Mouse (Mus musculus): ENCODE results near the gene Fgr. TPM values are rescaled to one million over a fixed set of nuclear protein-coding genes. Genes with fewer than 3 reads are reported as not detected.

The Fgr gene
- total and polyA plus RNA-seq, 3 experiments = 0.04 to 0.24 (median 0.13) TPM

- Histone ChIP-seq H3K4me3 (replicated peaks in 1 of 3; ENCODE audit: low read depth in 2 of 3, low read length in 2 of 3, poor library complexity in 1 of 3) (no peak overlapping the region), H3K36me3 (replicated peaks in 1 of 2; ENCODE audit: control insufficient read depth in 1 of 2, insufficient read depth in 1 of 2, low read length in 1 of 2) (no peaks in the 10 kb centered on the region), H3K4me1 (ENCODE audit: control insufficient read depth in 1 of 2, insufficient read depth in 2 of 2) (peaks cover 16 to 51% of the 10 kb centered on the region in 2 experiments), H3K9ac (ENCODE audit: insufficient read depth, low read depth) (no peak overlapping the region), H3K4me2 (ENCODE audit: insufficient read depth, low read depth, poor library complexity, severe bottlenecking) (no peak overlapping the region), H3K79me2 (replicated peaks; ENCODE audit: control insufficient read depth, extremely low read depth, insufficient read depth, poor library complexity, severe bottlenecking) (no peaks in the 10 kb centered on the region), H3K27ac (ENCODE audit: insufficient read depth, low read depth) (no peak overlapping the region), H3K9me3 (replicated peaks; ENCODE audit: low read length) (no peaks in the 10 kb centered on the region), H3K27me3 (replicated peaks) (no peaks in the 10 kb centered on the region)
- no peak for DNase-seq (ENCODE audit: extremely low read depth)
- in situ Hi-C loops (cut with MboI; ENCODE audit: low pct_ligation_motif_present, low pct_unique_long_range_greater_than_20kb, low sequenced_read_pairs) (no loop called here), dilution Hi-C loops (cut with MboI; ENCODE audit: extremely low pct_ligation_motif_present, extremely low pct_unique_long_range_greater_than_20kb, low sequenced_read_pairs) (no loop called here)
- TF ChIP-seq GABPA (IDR thresholded peaks at IDR 0.05; ENCODE audit: insufficient replicate concordance, low read depth, low read length) = no peak
- no peak for TF ChIP-seq TCF12 (IDR thresholded peaks at IDR 0.05; ENCODE audit: low read depth, low read length)
These were observed 9.8 kb upstream of the Fgr start for GRCm38 (mm10) chr4:132964064-132964463.

GRCm38 (mm10) chr4:132964473-132964872 is 9.4 kb upstream of the Fgr start:
- no peak for TF ChIP-seq CTCF (conservative IDR thresholded peaks at IDR 0.05 in 1 of 2, IDR thresholded peaks at IDR 0.05 in 1 of 2; ENCODE audit: low read depth in 2 of 2, low read length in 2 of 2)
- TF ChIP-seq MYC (IDR thresholded peaks at IDR 0.05; ENCODE audit: low read depth, low read length) = no peak
- TF ChIP-seq SMC3 (IDR thresholded peaks at IDR 0.05; ENCODE audit: low read depth, low read length) = no peak
- no peak for TF ChIP-seq NELFE (IDR thresholded peaks at IDR 0.05; ENCODE audit: low read depth, low read length)
- Histone ChIP-seq H3K36me3 (replicated peaks in 1 of 2; ENCODE audit: control insufficient read depth in 1 of 2, insufficient read depth in 1 of 2, low read length in 1 of 2) (no peaks in the 10 kb centered on the region), H3K9me3 (replicated peaks; ENCODE audit: low read length) (no peaks in the 10 kb centered on the region), H3K4me1 (ENCODE audit: control insufficient read depth in 1 of 2, insufficient read depth in 2 of 2) (peaks cover 12 to 47% of the 10 kb centered on the region in 2 experiments), H3K9ac (ENCODE audit: insufficient read depth, low read depth) (no peak overlapping the region), H3K27ac (ENCODE audit: insufficient read depth, low read depth) (no peak overlapping the region), H3K4me2 (ENCODE audit: insufficient read depth, low read depth, poor library complexity, severe bottlenecking) (no peak overlapping the region), H3K27me3 (replicated peaks) (no peaks in the 10 kb centered on the region), H3K4me3 (replicated peaks in 1 of 3; ENCODE audit: low read depth in 2 of 3, low read length in 2 of 3, poor library complexity in 1 of 3) (no peak overlapping the region), H3K79me2 (replicated peaks; ENCODE audit: control insufficient read depth, extremely low read depth, insufficient read depth, poor library complexity, severe bottlenecking) (no peaks in the 10 kb centered on the region)
- dilution Hi-C loops (cut with MboI; ENCODE audit: extremely low pct_ligation_motif_present, extremely low pct_unique_long_range_greater_than_20kb, low sequenced_read_pairs) (no loop called here), in situ Hi-C loops (cut with MboI; ENCODE audit: low pct_ligation_motif_present, low pct_unique_long_range_greater_than_20kb, low sequenced_read_pairs) (no loop called here)
- no peak for DNase-seq (ENCODE audit: extremely low read depth)

GRCm38 (mm10) chr4:132968105-132968938 is 5.6 kb upstream of the Fgr start:
- TF ChIP-seq RCOR1 (conservative IDR thresholded peaks at IDR 0.05; ENCODE audit: low read depth, low read length) = no peak
- no peak for TF ChIP-seq ZNF384 (IDR thresholded peaks at IDR 0.05; ENCODE audit: low read depth, low read length)
- no peak for TF ChIP-seq HCFC1 (IDR thresholded peaks at IDR 0.05; ENCODE audit: low read depth, low read length)
- no peak for TF ChIP-seq NRF1 (IDR thresholded peaks at IDR 0.05; ENCODE audit: low read depth, low read length)
- TF ChIP-seq SMC3 (IDR thresholded peaks at IDR 0.05; ENCODE audit: low read depth, low read length) = no peak
- TF ChIP-seq IRF4 (IDR thresholded peaks at IDR 0.05; ENCODE audit: low read depth, low read length) = no peak
- TF ChIP-seq POLR2A (IDR thresholded peaks at IDR 0.05; ENCODE audit: low read depth, low read length) = no peak
- no peak for TF ChIP-seq KAT2A (IDR thresholded peaks at IDR 0.05; ENCODE audit: insufficient replicate concordance, low read length)
- TF ChIP-seq PAX5 (IDR thresholded peaks at IDR 0.05; ENCODE audit: low read length) = no peak
- no peak for TF ChIP-seq MAZ (IDR thresholded peaks at IDR 0.05; ENCODE audit: low read depth, low read length)
- TF ChIP-seq TBP (conservative IDR thresholded peaks at IDR 0.05; ENCODE audit: low read depth, low read length) = no peak
- TF ChIP-seq ELF1 (IDR thresholded peaks at IDR 0.05; ENCODE audit: low read depth, low read length) = no peak
- no peak for DNase-seq (ENCODE audit: extremely low read depth)

More at GRCm38 (mm10) chr4:132968105-132968938, 5.6 kb upstream of the Fgr start:
- dilution Hi-C loops (cut with MboI; ENCODE audit: extremely low pct_ligation_motif_present, extremely low pct_unique_long_range_greater_than_20kb, low sequenced_read_pairs) (no loop called here), in situ Hi-C loops (cut with MboI; ENCODE audit: low pct_ligation_motif_present, low pct_unique_long_range_greater_than_20kb, low sequenced_read_pairs) (no loop called here)
- Histone ChIP-seq H3K4me1 (ENCODE audit: control insufficient read depth in 1 of 2, insufficient read depth in 2 of 2) (peaks cover 11 to 32% of the 10 kb centered on the region in 2 experiments), H3K4me2 (ENCODE audit: insufficient read depth, low read depth, poor library complexity, severe bottlenecking) (no peak overlapping the region), H3K79me2 (replicated peaks; ENCODE audit: control insufficient read depth, extremely low read depth, insufficient read depth, poor library complexity, severe bottlenecking) (no peaks in the 10 kb centered on the region), H3K4me3 (replicated peaks in 1 of 3; ENCODE audit: low read depth in 2 of 3, low read length in 2 of 3, poor library complexity in 1 of 3) (no peak overlapping the region), H3K9me3 (replicated peaks; ENCODE audit: low read length) (no peaks in the 10 kb centered on the region), H3K9ac (ENCODE audit: insufficient read depth, low read depth) (no peak overlapping the region), H3K27me3 (replicated peaks) (no peaks in the 10 kb centered on the region), H3K27ac (ENCODE audit: insufficient read depth, low read depth) (no peak overlapping the region), H3K36me3 (replicated peaks in 1 of 2; ENCODE audit: control insufficient read depth in 1 of 2, insufficient read depth in 1 of 2, low read length in 1 of 2) (no peaks in the 10 kb centered on the region)
